Mouse (Mus musculus) megakaryocyte, embryonic 14.5 days (primary cell): ENCODE results near the gene Insl3.

ENCODE experiments used
- FLI1 ChIP-seq: IDR thresholded peaks from 2 replicates; pipeline ENCODE4 v1.6.1; 2012; ENCODE audit warnings: low read length, inconsistent platforms, mixed read lengths
- GATA1 ChIP-seq: IDR thresholded peaks from 3 replicates; pipeline ENCODE4 v1.6.1; 2012; ENCODE audit warnings: mixed read lengths, low read length, inconsistent platforms, borderline replicate concordance

- TF ChIP-seq GATA1, result no peak
- TF ChIP-seq FLI1, result no peak
Observed at GRCm38 (mm10) chr8:71700493-71701269, 11.7 kb downstream of the Insl3 start.
